Mouse (Mus musculus): Measurements from ENCODE around the gene Ppp1r13b. TPM values are rescaled to one million over a fixed set of nuclear protein-coding genes. Genes with fewer than 3 reads are reported as not detected.

The Ppp1r13b gene
- polyA plus RNA-seq, 1 experiment: 34.1 TPM

DNA sequence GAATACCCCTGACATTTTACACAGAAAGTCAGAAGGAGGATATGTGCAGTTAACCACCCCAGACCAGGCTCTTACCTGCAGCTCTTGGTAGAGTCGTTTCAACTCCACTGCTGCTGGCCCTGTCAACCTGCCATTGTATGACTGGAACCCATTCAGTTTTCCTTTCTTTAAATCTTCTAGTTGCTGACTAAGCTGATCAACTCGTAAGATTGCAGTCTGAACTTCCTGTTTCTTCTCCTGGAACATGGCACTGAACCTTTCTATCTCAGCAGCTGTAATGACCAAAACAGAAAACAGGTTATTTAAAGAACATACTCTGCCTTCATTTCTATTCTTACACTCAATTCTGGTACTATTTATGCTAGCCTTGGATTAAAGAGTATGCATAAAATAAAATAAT lies 64.4 kb downstream of the Ppp1r13b start:
- no peak for DNase-seq
- TF ChIP-seq POLR2A (IDR thresholded peaks at IDR 0.05; ENCODE audit: borderline replicate concordance, extremely low read depth, low read depth, low read length) (no peak), CTCF (IDR thresholded peaks at IDR 0.05; ENCODE audit: insufficient read depth, low read length) (no peak)
- 30% methylated on average over 2 of the region's 2 CpGs for WGBS
- H3K4me1 ChIP-seq (ENCODE audit: control insufficient read depth, insufficient read depth, low read length): 0 out of 2 replicates have a peak, but pooled peaks cover 2% of the 10 kb centered on the region
- H3K4me3 ChIP-seq (replicated peaks; ENCODE audit: extremely low read depth, low read depth, low read length): no peak overlapping the region

DNA sequence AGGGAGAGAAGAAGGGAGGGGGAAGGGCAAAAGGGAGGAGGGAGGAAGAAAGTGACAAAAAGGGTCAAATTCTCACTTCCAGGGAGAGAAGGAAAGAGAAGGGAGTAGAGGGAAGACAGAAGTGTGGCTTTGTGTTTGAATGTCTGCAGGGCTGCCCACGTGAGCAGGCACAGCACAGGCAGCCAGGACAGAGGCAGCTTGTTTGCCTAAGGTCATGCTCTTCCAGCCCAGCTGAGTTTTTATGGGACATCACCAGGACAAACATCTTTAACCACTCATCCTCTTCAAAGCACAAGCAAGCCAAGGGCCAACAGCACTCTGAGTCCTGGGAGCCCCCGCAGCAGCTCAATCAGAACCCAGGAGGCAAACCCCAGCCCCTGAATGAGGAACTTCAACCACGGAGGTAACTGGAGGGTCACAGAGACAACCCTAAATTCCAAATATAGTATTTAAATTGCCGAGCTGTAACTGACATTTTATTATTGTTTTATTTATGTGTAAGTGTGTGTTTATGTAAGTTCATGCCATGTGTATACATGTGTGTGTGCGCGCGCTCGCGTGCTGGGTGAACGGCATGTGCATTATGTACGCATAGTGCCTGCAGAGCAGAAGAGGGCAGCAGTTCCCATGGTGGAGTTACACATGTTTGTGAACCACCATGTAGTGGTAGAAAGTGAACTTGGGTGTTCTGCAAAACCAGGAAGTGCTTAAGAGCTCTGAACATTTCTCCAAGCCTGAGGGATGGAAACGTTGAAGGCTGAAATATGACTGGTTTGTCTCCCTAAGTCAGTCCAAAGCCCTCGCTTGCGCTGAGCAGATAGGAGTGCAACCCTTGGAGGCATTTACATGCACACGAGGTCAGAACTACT lies 65.1 kb downstream of the Ppp1r13b start:
- H3K4me3 ChIP-seq (replicated peaks; ENCODE audit: extremely low read depth, low read depth, low read length): no peak overlapping the region
- H3K4me1 ChIP-seq (ENCODE audit: control insufficient read depth, insufficient read depth, low read length): no peaks in the 10 kb centered on the region
- 76% methylated on average over 15 of the region's 15 CpGs for WGBS
- TF ChIP-seq CTCF (IDR thresholded peaks at IDR 0.05; ENCODE audit: insufficient read depth, low read length): no peak
- TF ChIP-seq POLR2A (IDR thresholded peaks at IDR 0.05; ENCODE audit: borderline replicate concordance, extremely low read depth, low read depth, low read length): no peak
- DNase-seq: no peak

- Histone ChIP-seq H3K4me1 (ENCODE audit: control insufficient read depth, insufficient read depth, low read length) (no peaks in the 10 kb centered on the region), H3K4me3 (replicated peaks; ENCODE audit: extremely low read depth, low read depth, low read length) (no peak overlapping the region)
- TF ChIP-seq CTCF (IDR thresholded peaks at IDR 0.05; ENCODE audit: insufficient read depth, low read length) (no peak), POLR2A (IDR thresholded peaks at IDR 0.05; ENCODE audit: borderline replicate concordance, extremely low read depth, low read depth, low read length) (no peak)
- 91% methylated on average over 10 of the region's 10 CpGs for WGBS
- no peak for DNase-seq
Observed at GRCm38 (mm10) chr12:111833457-111833856, 74.5 kb downstream of the Ppp1r13b start.

DNA sequence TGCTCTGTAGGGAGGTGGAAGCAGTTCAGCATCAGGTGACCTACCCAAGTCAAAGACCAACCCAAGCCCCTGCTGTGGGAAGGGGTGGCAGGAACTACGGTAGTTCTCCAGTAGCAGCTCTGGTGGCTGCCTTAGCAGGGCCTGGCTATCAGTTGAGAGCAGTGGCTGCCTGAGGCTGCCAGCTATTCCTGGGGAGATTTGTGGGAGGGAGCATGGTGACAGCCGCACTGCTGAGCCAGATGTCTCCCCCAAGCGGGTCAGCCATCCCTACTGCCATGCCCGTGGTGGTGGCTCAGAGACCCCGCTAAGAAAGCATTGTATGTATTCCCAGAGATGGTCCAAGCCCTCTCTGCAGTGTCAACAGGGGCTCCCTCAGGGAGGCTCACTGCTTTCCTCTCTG lies 75.3 kb downstream of the Ppp1r13b start:
- H3K4me1 ChIP-seq (ENCODE audit: control insufficient read depth, insufficient read depth, low read length): no peaks in the 10 kb centered on the region
- DNase-seq: no peak
- WGBS: 85% methylated on average over 5 of the region's 5 CpGs
- H3K4me3 ChIP-seq (replicated peaks; ENCODE audit: extremely low read depth, low read depth, low read length): no peak overlapping the region
- TF ChIP-seq CTCF (IDR thresholded peaks at IDR 0.05; ENCODE audit: insufficient read depth, low read length): no peak
- TF ChIP-seq POLR2A (IDR thresholded peaks at IDR 0.05; ENCODE audit: borderline replicate concordance, extremely low read depth, low read depth, low read length): no peak

DNA sequence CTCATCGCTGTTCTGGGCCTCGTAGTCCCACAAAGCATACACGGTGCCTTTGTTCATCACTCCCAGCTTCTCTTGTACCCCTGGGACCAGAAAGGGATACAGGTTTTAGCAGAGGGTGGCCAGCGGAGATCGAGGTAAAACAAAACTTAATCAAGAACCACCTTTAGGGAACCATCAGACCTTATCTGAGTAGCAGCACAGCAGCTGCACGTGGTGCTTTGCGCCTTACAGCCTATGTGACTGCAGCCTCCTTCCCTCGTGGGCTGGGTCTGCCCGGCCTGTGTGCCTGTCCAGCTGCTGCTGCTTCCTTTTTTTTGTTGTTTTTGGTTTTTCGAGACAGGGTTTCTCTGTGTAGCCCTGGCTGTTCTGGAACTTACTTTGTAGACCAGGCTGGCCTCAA lies 77.5 kb downstream of the Ppp1r13b start:
- DNase-seq: no peak
- no peak for TF ChIP-seq CTCF (IDR thresholded peaks at IDR 0.05; ENCODE audit: insufficient read depth, low read length)
- no peak for TF ChIP-seq POLR2A (IDR thresholded peaks at IDR 0.05; ENCODE audit: borderline replicate concordance, extremely low read depth, low read depth, low read length)
- WGBS: 79% methylated on average over 10 of the region's 10 CpGs
- H3K4me3 ChIP-seq (replicated peaks; ENCODE audit: extremely low read depth, low read depth, low read length): no peak overlapping the region
- no peaks in the 10 kb centered on the region for H3K4me1 ChIP-seq (ENCODE audit: control insufficient read depth, insufficient read depth, low read length)

DNA sequence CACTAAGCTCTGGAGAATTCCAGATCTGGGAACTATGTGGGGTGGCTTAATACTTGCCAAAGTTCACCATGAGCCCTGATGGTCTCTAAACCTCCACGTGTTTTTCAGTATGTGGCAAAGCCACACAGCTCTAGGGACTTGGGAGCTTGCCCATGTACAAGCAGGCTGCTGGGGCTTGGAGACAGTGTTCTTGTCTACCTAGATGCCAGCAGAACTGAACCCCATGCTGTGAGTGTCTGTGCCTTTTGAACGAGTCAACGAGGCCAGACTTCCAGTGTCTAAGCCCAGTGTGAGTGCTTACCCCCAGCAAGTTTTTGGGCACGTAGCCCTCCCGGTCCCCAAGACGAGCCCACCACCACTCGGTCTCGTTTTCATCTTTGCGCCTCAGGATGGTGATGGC lies 78.0 kb downstream of the Ppp1r13b start:
- no peak overlapping the region for H3K4me3 ChIP-seq (replicated peaks; ENCODE audit: extremely low read depth, low read depth, low read length)
- WGBS: 88% methylated on average over 9 of the region's 9 CpGs
- DNase-seq: no peak
- no peaks in the 10 kb centered on the region for H3K4me1 ChIP-seq (ENCODE audit: control insufficient read depth, insufficient read depth, low read length)
- TF ChIP-seq CTCF (IDR thresholded peaks at IDR 0.05; ENCODE audit: insufficient read depth, low read length) (no peak), POLR2A (IDR thresholded peaks at IDR 0.05; ENCODE audit: borderline replicate concordance, extremely low read depth, low read depth, low read length) (no peak)

DNA sequence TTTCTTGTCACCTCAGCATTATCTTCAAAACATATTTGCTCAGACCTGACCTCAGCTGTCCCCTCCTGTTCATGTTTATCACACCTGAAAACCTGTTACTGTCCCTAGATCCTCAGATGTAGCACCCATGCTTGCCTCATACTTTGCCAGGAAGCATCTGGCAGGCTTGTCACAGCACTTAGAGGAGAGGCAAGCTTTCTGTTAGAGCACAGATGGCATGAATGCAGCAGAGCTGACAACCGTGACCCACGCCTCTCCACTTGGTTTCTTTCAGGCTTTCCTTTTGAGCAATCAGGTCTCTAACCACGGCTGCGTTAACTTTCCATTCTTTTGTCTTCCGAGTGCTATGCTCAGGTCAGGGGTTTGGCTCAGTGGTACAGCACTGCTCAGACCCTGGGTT lies 78.5 kb downstream of the Ppp1r13b start:
- TF ChIP-seq POLR2A (IDR thresholded peaks at IDR 0.05; ENCODE audit: borderline replicate concordance, extremely low read depth, low read depth, low read length): no peak
- no peak for TF ChIP-seq CTCF (IDR thresholded peaks at IDR 0.05; ENCODE audit: insufficient read depth, low read length)
- Histone ChIP-seq H3K4me3 (replicated peaks; ENCODE audit: extremely low read depth, low read depth, low read length) (no peak overlapping the region), H3K4me1 (ENCODE audit: control insufficient read depth, insufficient read depth, low read length) (no peaks in the 10 kb centered on the region)
- no peak for DNase-seq
- WGBS: 76% methylated on average over 5 of the region's 5 CpGs

DNA sequence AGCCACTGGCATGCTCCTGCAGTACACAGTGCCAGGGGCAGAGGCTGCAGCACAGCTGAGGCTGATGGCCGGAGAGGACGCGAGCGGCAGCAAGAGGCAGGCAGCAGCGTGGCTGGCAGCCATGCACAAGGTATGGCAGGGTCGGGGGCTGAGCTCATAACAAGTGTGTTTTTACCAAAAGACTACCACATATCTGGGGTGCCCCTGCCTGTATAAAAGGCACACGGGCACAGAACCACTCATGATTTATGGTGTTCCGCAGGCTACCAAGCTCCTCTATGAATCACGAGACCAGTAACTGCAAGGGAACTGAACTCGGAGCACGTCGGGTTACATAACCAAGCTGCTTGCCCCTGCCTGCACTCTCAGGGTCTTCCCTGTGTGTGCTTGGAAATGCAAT lies 80.4 kb downstream of the Ppp1r13b start:
- H3K4me1 ChIP-seq (ENCODE audit: control insufficient read depth, insufficient read depth, low read length): no peaks in the 10 kb centered on the region
- 92% methylated on average over 12 of the region's 12 CpGs for WGBS

GRCm38 (mm10) chr12:111821931-111822330 lies 86.0 kb downstream of the Ppp1r13b start:
- H3K4me1 ChIP-seq (ENCODE audit: control insufficient read depth, insufficient read depth, low read length): no peaks in the 10 kb centered on the region
- DNase-seq: no peak
- TF ChIP-seq POLR2A (IDR thresholded peaks at IDR 0.05; ENCODE audit: borderline replicate concordance, extremely low read depth, low read depth, low read length): no peak
- no peak for TF ChIP-seq CTCF (IDR thresholded peaks at IDR 0.05; ENCODE audit: insufficient read depth, low read length)
- WGBS: 61% methylated on average over 4 of the region's 4 CpGs
- no peak overlapping the region for H3K4me3 ChIP-seq (replicated peaks; ENCODE audit: extremely low read depth, low read depth, low read length)

More for the DNA sequence above, 80.4 kb downstream of the Ppp1r13b start:
- TF ChIP-seq POLR2A (IDR thresholded peaks at IDR 0.05; ENCODE audit: borderline replicate concordance, extremely low read depth, low read depth, low read length): no peak
- TF ChIP-seq CTCF (IDR thresholded peaks at IDR 0.05; ENCODE audit: insufficient read depth, low read length): no peak
- H3K4me3 ChIP-seq (replicated peaks; ENCODE audit: extremely low read depth, low read depth, low read length): no peak overlapping the region
- no peak for DNase-seq

DNA sequence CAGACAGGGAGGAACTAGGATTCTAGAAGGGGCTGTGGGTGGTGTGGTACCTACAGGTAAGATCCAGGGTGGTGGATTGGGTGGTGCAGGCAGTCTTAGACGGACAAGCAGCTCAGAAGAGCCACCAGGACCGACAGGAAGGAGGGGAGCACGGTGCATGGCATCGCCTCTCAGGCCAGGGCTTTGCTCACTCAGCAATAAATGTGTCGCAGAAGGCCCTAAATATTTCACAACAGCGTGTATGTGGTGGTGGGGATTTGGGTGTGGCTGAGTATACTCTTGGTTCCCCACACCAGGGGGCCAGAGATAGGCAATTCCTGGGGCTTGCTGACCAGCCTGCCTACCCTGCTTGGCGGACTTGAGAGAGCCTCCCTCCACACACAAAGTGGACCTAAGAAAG lies 87.2 kb downstream of the Ppp1r13b start:
- H3K4me1 ChIP-seq (ENCODE audit: control insufficient read depth, insufficient read depth, low read length): 0 out of 2 replicates have a peak, but pooled peaks cover 3% of the 10 kb centered on the region
- 66% methylated on average over 7 of the region's 7 CpGs for WGBS
- no peak for TF ChIP-seq CTCF (IDR thresholded peaks at IDR 0.05; ENCODE audit: insufficient read depth, low read length)
- TF ChIP-seq POLR2A (IDR thresholded peaks at IDR 0.05; ENCODE audit: borderline replicate concordance, extremely low read depth, low read depth, low read length): no peak
- no peak for DNase-seq
- no peak overlapping the region for H3K4me3 ChIP-seq (replicated peaks; ENCODE audit: extremely low read depth, low read depth, low read length)
